Mouse (Mus musculus): Measurements from ENCODE around the gene Dbi.

Gene Dbi

GRCm38 (mm10) chr1:120120969-120121811 is at the start of gene Dbi, which contains the start of gene 3110009E18Rik:
TSS of gene Dbi (minus strand) at chr1:120121078.
TSS of gene 3110009E18Rik (plus strand) at chr1:120121187.
- 1% methylated on average over 52 of the region's 52 CpGs for WGBS

DNA sequence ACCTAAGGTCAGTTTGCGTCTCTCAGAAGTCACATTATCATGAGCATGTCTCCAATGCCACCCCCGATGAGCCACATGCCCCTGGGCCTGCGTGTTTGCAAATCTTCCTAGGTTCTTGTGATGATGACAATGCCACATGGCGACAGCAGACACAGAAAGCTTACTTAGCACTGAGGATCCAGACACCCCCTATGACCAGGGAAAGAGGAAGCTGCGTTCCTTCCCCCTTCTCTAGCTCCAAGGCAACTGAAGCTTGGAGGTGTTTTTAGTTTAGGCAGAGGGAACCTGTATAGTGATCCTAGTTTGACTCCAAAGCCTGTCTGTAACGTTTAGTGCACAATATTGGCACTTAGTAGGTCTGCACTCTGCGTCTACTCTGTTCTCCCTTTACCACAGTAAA is 49.4 kb upstream of the Dbi start:
- WGBS, result 88% methylated on average over 7 of the region's 7 CpGs

- WGBS, result 92% methylated on average over 7 of the region's 7 CpGs
These were observed 47.8 kb upstream of the Dbi start for GRCm38 (mm10) chr1:120168674-120169073.

GRCm38 (mm10) chr1:120168016-120168415 is 47.1 kb upstream of the Dbi start:
- 94% methylated on average over 4 of the region's 4 CpGs for WGBS

DNA sequence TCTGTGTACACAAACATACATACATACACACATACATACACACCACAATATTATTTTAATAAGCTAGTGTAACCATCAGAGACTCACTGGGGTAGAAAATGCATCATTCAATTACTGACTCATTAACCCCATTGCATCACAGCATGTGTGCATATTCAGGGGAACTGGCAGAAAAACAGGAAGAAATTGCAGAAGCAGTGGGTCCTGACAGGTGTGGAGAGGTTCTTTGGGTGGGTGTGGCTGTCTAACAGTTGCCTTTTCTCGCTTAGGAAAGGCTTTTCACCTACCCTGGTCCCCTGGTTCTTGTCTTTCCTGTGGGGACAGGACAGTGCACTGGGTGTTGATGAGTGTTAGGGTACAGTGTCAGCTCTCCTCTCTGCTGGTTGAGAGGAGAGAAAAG is 41.7 kb upstream of the Dbi start:
- WGBS, result 72% methylated on average over 1 of the region's 1 CpGs

GRCm38 (mm10) chr1:120161502-120161901 is 40.6 kb upstream of the Dbi start:
- WGBS, result 97% methylated on average over 5 of the region's 5 CpGs

- WGBS, result 98% methylated on average over 9 of the region's 9 CpGs
These were observed 37.7 kb upstream of the Dbi start for GRCm38 (mm10) chr1:120158474-120159127.

- 24% methylated on average over 1 of the region's 1 CpGs for WGBS
These were observed 34.4 kb upstream of the Dbi start for GRCm38 (mm10) chr1:120155325-120155724.

GRCm38 (mm10) chr1:120145527-120146216 is 24.8 kb upstream of the Dbi start:
- WGBS, result 90% methylated on average over 8 of the region's 8 CpGs

- 45% methylated on average over 5 of the region's 5 CpGs for WGBS
These were observed 21.7 kb upstream of the Dbi start for GRCm38 (mm10) chr1:120142551-120142950.

DNA sequence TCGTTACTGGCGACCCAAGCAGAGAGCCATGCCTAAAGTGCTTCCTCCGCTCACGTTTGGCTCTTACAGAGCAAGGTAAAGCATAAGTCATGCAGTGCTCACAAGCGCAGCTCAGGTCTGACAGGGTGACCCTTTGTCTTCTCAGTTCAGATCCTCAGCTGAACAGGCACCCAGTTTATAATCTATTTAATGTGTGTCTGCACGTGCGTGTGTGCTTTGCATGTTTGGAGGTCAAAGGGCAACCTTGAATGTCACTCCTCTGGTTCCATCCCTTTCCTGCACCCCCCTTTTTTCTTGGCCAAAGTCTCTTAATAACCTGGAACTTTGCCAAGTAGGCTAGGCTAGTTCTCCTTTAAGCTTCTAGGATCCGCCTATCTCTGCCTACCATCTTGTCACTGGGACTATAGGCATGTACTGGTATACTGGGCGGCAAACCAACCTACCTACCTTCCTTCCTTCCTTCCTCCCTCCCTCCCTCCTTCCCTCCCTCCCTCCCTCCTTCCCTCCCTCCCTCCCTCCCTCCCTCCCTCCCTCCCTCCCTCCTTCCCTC is 19.3 kb upstream of the Dbi start:
- 91% methylated on average over 9 of the region's 9 CpGs for WGBS

- WGBS, result 52% methylated on average over 7 of the region's 7 CpGs
These were observed 18.2 kb upstream of the Dbi start for GRCm38 (mm10) chr1:120138923-120139540.

- WGBS, result 65% methylated on average over 7 of the region's 7 CpGs
These were observed 15.3 kb upstream of the Dbi start for GRCm38 (mm10) chr1:120135934-120136786.

DNA sequence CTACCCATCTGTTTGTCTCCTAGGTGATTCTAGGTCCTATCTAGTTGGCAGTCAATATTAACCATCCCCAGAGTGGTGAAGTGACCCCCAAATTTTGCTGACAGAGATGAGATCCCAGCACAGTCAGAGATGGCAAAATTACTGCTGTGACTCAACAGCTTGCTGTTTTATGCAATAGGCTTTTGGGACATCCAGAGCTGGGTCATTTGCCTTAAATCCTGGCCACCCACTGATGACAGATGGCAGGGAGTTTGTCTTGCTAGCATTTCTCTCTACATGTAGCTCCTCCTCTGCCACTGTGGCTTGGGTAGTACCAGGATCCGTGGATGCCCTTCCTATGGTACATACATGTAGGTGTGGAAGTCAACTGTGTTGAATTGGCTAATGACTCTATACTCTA is 11.5 kb upstream of the Dbi start:
- WGBS, result 68% methylated on average over 1 of the region's 1 CpGs

DNA sequence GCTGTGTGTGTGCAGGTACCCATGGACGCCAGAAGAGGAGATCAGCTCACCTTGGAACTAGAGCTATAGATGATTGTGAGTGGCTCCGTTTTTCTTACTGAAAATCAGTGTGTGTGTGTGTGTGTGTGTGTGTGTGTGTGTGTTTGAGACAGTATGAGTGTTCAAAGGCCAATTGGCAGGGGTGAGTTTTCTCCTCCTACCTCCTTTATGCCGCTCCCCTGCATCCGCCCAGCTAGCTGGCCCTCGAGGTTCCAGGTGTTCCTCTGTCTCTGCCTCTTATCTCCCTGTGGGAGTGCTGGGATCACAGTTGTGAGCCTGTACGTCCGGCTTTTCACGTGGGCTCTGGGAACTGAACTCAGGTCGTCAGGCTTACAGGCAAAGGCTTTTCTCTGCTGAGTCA is 5.4 kb upstream of the Dbi start:
- WGBS, result 88% methylated on average over 9 of the region's 9 CpGs

- WGBS, result 50% methylated on average over 6 of the region's 6 CpGs
These were observed 4.6 kb upstream of the Dbi start for GRCm38 (mm10) chr1:120125471-120125870.

GRCm38 (mm10) chr1:120124839-120125238 is 4.0 kb upstream of the Dbi start:
- WGBS, result 49% methylated on average over 4 of the region's 4 CpGs

DNA sequence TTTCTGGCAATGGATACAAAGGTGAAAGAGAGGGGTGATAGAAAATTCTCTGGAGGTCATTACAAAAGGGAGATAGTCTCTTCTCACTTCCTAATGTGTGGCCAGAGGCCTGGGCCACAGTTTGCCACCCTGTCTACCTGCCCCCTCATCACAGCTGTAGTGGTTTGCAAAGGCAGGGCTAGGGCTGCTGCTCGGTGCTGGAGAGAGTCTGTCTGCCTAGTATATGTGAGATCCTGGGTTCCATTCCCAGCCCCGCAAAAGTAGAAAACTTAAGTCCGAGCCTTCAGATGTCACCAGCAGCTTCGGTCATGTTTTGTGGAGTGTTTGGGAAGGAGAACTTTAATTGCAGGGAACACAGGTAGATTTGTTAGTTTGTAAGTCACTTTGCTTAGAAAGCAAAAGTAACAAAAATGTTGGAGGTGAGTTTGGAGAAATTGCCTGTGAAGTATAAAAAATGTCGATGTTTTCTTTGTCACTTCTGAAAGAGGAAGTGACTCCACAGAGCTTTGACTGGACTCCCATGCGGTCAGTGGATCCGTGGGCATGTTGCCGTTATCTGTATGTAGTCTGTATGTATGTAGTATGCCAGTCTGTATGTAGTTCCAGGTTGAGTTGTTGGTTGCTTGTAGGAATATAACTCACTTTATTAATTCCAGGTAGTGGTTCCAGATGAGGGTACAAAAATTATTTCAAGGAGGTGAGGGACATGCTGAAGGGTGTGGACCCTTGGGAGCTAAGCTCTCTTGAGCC is 1.9 kb upstream of the Dbi start:
- WGBS, result 96% methylated on average over 8 of the region's 8 CpGs

DNA sequence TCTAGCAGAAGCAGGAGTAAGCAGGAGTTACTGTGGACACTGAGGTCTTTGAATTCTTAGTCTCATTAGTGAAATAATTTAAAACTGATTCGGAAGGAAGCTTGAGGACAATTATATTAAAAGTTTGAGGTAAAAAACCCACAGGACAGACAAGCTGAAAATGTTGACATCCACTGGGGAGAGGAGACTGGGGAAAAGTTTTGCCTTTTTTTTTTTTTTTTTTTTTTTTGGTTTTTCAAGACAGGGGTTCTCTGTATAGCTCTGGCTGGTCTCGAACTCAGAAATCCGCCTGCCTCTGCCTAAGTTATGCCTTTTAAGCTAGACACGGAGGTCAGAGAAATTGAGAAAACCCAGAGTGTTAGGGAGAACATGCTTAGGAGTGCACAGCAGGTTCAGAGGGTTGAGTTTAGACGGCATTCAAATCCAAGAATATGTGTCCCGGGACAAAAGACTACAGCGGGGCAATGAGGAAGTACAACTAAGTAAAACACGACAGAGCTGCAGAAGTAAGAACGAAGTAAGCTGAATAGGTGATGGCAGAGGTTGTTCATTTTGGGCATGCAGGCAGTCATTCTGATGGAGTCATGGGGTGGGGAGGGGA is 1.2 kb upstream of the Dbi start:
- WGBS, result 85% methylated on average over 9 of the region's 9 CpGs
